10 mouse cellular contexts compared by ENCODE assay signal in genomic region chr10:98645681-98646122, GRCm38 (mm10).
DNase-seq lines count a peak whose midpoint lies in the region; ATAC-seq lines count a peak whose summit lies in the region.
"Had no signal": no experiment of that assay in that cellular context is flagged by ENCODE, and none has a peak within 500 bp of the region (broad histone marks: within the 10 kb centered on the region; RNA-seq: fewer than 3 reads in every experiment).

No protein-coding gene starts in this region.

- H3K4me1 ChIP-seq in forebrain, embryonic 14.5 days (ENCODE audit: control insufficient read depth, insufficient read depth, low read length): no peaks in the 10 kb centered on the region
- H3K4me1 ChIP-seq in midbrain, embryonic 16.5 days (ENCODE audit: control insufficient read depth, insufficient read depth, low read length): no peaks in the 10 kb centered on the region

- H3K9ac ChIP-seq in forebrain, embryonic 14.5 days (ENCODE audit: low read length): no peak overlapping the region
- no peak overlapping the region for H3K9ac ChIP-seq in midbrain, embryonic 16.5 days (ENCODE audit: low read depth, low read length)

- H3K4me2 ChIP-seq in forebrain, embryonic 14.5 days (ENCODE audit: low read length): no peak overlapping the region
- H3K4me2 ChIP-seq in midbrain, embryonic 16.5 days (ENCODE audit: low read length): no peak overlapping the region

- WGBS in forebrain, embryonic 14.5 days: 78% methylated on average over 10 of the region's 10 CpGs
- 88% methylated on average over 10 of the region's 10 CpGs for WGBS in midbrain, embryonic 16.5 days

- no peak overlapping the region; the same call in 1 of the 2 replicates for H3K27ac ChIP-seq in forebrain, embryonic 14.5 days (ENCODE audit: low read depth, low read length)
- H3K27ac ChIP-seq in midbrain, embryonic 16.5 days (ENCODE audit: low read length): peak overlapping the region; percentile 50; the same call in 1 of the 2 replicates

- H3K27me3 ChIP-seq in forebrain, embryonic 14.5 days (replicated peaks; ENCODE audit: control insufficient read depth, insufficient read depth, low read length): no peaks in the 10 kb centered on the region
- H3K27me3 ChIP-seq in midbrain, embryonic 16.5 days (ENCODE audit: control insufficient read depth, insufficient read depth, low read depth, low read length): no peaks in the 10 kb centered on the region

- no peaks in the 10 kb centered on the region for H3K9me3 ChIP-seq in forebrain, embryonic 14.5 days (replicated peaks; ENCODE audit: control insufficient read depth, low read length)
- H3K9me3 ChIP-seq in midbrain, embryonic 16.5 days (replicated peaks; ENCODE audit: control insufficient read depth, low read length, poor library complexity, severe bottlenecking): no peaks in the 10 kb centered on the region

- peak; percentile 55 for DNase-seq in left cerebral cortex, postnatal 4 days
- DNase-seq in left cerebral cortex, postnatal 25 days (ENCODE audit: low spot score in 2 of 2): no peak
- peak; percentile 70 for DNase-seq in cerebellum, adult 11-12 months
- peak; percentile 12 for DNase-seq in forebrain, embryonic 14.5 days (ENCODE audit: low spot score)
- DNase-seq in adrenal gland, postnatal 4 days (ENCODE audit: low spot score in 2 of 2): no peak
- DNase-seq: gastrocnemius, postnatal 10 days; kidney, adult 8-10 months had no signal

- H3K36me3 ChIP-seq in forebrain, embryonic 14.5 days (ENCODE audit: control insufficient read depth, insufficient read depth, low read length): no peaks in the 10 kb centered on the region
- H3K36me3 ChIP-seq in midbrain, embryonic 16.5 days (ENCODE audit: control insufficient read depth, insufficient read depth, low read length): no peaks in the 10 kb centered on the region

- ATAC-seq in forebrain, embryonic 14.5 days: peak; percentile 73
- ATAC-seq in midbrain, embryonic 16.5 days: peak; percentile 69
- ATAC-seq in megakaryocyte progenitor cell, adult 5-6 weeks (replicated peaks; ENCODE audit: poor library complexity): no peak
- ATAC-seq: CD4-positive, CD25-positive, alpha-beta regulatory T cell, adult 4 months had no signal

- H3K4me3 ChIP-seq in forebrain, embryonic 14.5 days (ENCODE audit: low read depth, low read length): no peak overlapping the region
- H3K4me3 ChIP-seq in midbrain, embryonic 16.5 days (ENCODE audit: low read depth, low read length): no peak overlapping the region

- intact Hi-C loops in left cerebral cortex, postnatal 4 days (cut with DNase I): no loop called here
- intact Hi-C loops in left cerebral cortex, postnatal 25 days (cut with DNase I): no loop called here

Comparison
In these comparisons a context has a peak if more than half of its experiments do, and no peak if none do; other contexts are left out.
1. DNase-seq: peak in left cerebral cortex, postnatal 4 days (single experiment), cerebellum, adult 11-12 months (single experiment) and forebrain, embryonic 14.5 days (single experiment); none in left cerebral cortex, postnatal 25 days (0 of 2) and adrenal gland, postnatal 4 days (0 of 2).